ENCODE assay signal across 19 mouse cellular contexts in genomic region chr4:82359110-82359509, GRCm38 (mm10).
DNase-seq lines count a peak whose midpoint lies in the region; ATAC-seq and TF ChIP-seq lines count a peak whose summit lies in the region.
"Had no signal": no experiment of that assay in that cellular context is flagged by ENCODE, and none has a peak within 500 bp of the region (broad histone marks: within the 10 kb centered on the region; RNA-seq: fewer than 3 reads in every experiment).

No protein-coding gene starts in this region.

- H3K4me2 ChIP-seq in kidney, postnatal 0 days (ENCODE audit: low read length), result no peak overlapping the region
- H3K4me2 ChIP-seq in midbrain, embryonic 11.5 days, result no peak overlapping the region
- H3K4me2 ChIP-seq in midbrain, embryonic 16.5 days (ENCODE audit: low read length), result no peak overlapping the region
- no peak overlapping the region for H3K4me2 ChIP-seq in stomach, postnatal 0 days (replicated peaks; ENCODE audit: low read depth)
- H3K4me2 ChIP-seq: embryonic facial prominence, embryonic 15.5 days; limb, embryonic 12.5 days; liver, embryonic 15.5 days had no signal

- H3K27me3 ChIP-seq in kidney, postnatal 0 days (ENCODE audit: insufficient read depth, low read length), result no peaks in the 10 kb centered on the region
- no peaks in the 10 kb centered on the region for H3K27me3 ChIP-seq in midbrain, embryonic 11.5 days (ENCODE audit: control insufficient read depth, insufficient read depth, low read length)
- H3K27me3 ChIP-seq in midbrain, embryonic 16.5 days (ENCODE audit: control insufficient read depth, insufficient read depth, low read depth, low read length), result no peaks in the 10 kb centered on the region
- H3K27me3 ChIP-seq in stomach, postnatal 0 days (ENCODE audit: control insufficient read depth, insufficient read depth, low read length), result no peaks in the 10 kb centered on the region
- H3K27me3 ChIP-seq: embryonic facial prominence, embryonic 15.5 days; limb, embryonic 12.5 days; liver, embryonic 15.5 days had no signal

- ATAC-seq in kidney, postnatal 0 days (replicated peaks; ENCODE audit: low FRiP score, low read depth), result no peak
- no peak for ATAC-seq in midbrain, embryonic 11.5 days (ENCODE audit: low FRiP score)
- no peak for ATAC-seq in midbrain, embryonic 16.5 days
- no peak for ATAC-seq in stomach, postnatal 0 days (ENCODE audit: low FRiP score, low TSS enrichment)
- ATAC-seq: forebrain, postnatal 0 days had no signal

- H3K9ac ChIP-seq in kidney, postnatal 0 days (ENCODE audit: low read depth, low read length), result no peak overlapping the region
- no peak overlapping the region for H3K9ac ChIP-seq in midbrain, embryonic 11.5 days (ENCODE audit: low read length)
- no peak overlapping the region for H3K9ac ChIP-seq in midbrain, embryonic 16.5 days (ENCODE audit: low read depth, low read length)
- no peak overlapping the region for H3K9ac ChIP-seq in stomach, postnatal 0 days (ENCODE audit: low read length)
- H3K9ac ChIP-seq: embryonic facial prominence, embryonic 15.5 days; forebrain, postnatal 0 days; limb, embryonic 12.5 days; liver, embryonic 15.5 days had no signal

- intact Hi-C loops in heart, postnatal 36 days (cut with DNase I), result loop anchor here (2.0 to 5.0 kb wide), 2 partner anchors 57 to 78 kb away; no protein-coding TSS in a partner anchor

- DNase-seq in heart, adult 11 months, result peak; percentile 95
- no peak for DNase-seq in heart, postnatal 36 days
- DNase-seq in kidney, postnatal 0 days (ENCODE audit: low spot score), result peak; percentile 33
- no peak for DNase-seq in kidney, adult 11 months
- DNase-seq in midbrain, embryonic 11.5 days (ENCODE audit: low spot score, missing footprints), result peak; percentile 31
- no peak for DNase-seq in stomach, postnatal 0 days (ENCODE audit: low spot score)
- no peak for DNase-seq in retina, postnatal 1 day
- DNase-seq: adrenal gland, postnatal 14 days; cerebellum, adult 11 months; cerebellum, postnatal 10 days; forebrain, postnatal 0 days; kidney, adult 2 months; kidney, postnatal 14 days had no signal

- WGBS in kidney, postnatal 0 days, result 73% methylated on average over 3 of the region's 3 CpGs
- WGBS in midbrain, embryonic 11.5 days, result 85% methylated on average over 3 of the region's 3 CpGs
- 95% methylated on average over 3 of the region's 3 CpGs for WGBS in midbrain, embryonic 16.5 days
- 80% methylated on average over 3 of the region's 3 CpGs for WGBS in stomach, postnatal 0 days

- H3K4me3 ChIP-seq in kidney, postnatal 0 days (replicated peaks; ENCODE audit: low read depth, low read length), result no peak overlapping the region
- no peak overlapping the region for H3K4me3 ChIP-seq in midbrain, embryonic 11.5 days (ENCODE audit: low read depth, low read length)
- no peak overlapping the region for H3K4me3 ChIP-seq in midbrain, embryonic 16.5 days (ENCODE audit: low read depth, low read length)
- no peak overlapping the region for H3K4me3 ChIP-seq in stomach, postnatal 0 days (ENCODE audit: low read depth, low read length)
- H3K4me3 ChIP-seq: embryonic facial prominence, embryonic 15.5 days; forebrain, embryonic 10.5 days; limb, embryonic 12.5 days; liver, embryonic 15.5 days had no signal

- TF ChIP-seq EP300 in stomach, postnatal 0 days (optimal IDR thresholded peaks at IDR 0.05), result peak; percentile 40

- H3K9me3 ChIP-seq in kidney, postnatal 0 days (replicated peaks; ENCODE audit: low read length), result no peaks in the 10 kb centered on the region
- no peaks in the 10 kb centered on the region for H3K9me3 ChIP-seq in midbrain, embryonic 11.5 days (ENCODE audit: control insufficient read depth, low read length)
- no peaks in the 10 kb centered on the region for H3K9me3 ChIP-seq in midbrain, embryonic 16.5 days (replicated peaks; ENCODE audit: control insufficient read depth, low read length, poor library complexity, severe bottlenecking)
- H3K9me3 ChIP-seq in stomach, postnatal 0 days (ENCODE audit: control insufficient read depth, low read length), result no peaks in the 10 kb centered on the region
- H3K9me3 ChIP-seq: embryonic facial prominence, embryonic 15.5 days; forebrain, embryonic 10.5 days; limb, embryonic 12.5 days; liver, embryonic 15.5 days had no signal

- H3K27ac ChIP-seq in kidney, postnatal 0 days, result no peak overlapping the region
- no peak overlapping the region for H3K27ac ChIP-seq in midbrain, embryonic 11.5 days (ENCODE audit: low read depth, low read length)
- no peak overlapping the region for H3K27ac ChIP-seq in midbrain, embryonic 16.5 days (ENCODE audit: low read length)
- H3K27ac ChIP-seq in stomach, postnatal 0 days (replicated peaks), result no peak overlapping the region
- H3K27ac ChIP-seq: embryonic facial prominence, embryonic 15.5 days; forebrain, embryonic 10.5 days; limb, embryonic 12.5 days; liver, embryonic 15.5 days had no signal

- 0 out of 2 replicates have a peak, but pooled peaks cover 9% of the 10 kb centered on the region for H3K4me1 ChIP-seq in kidney, postnatal 0 days (replicated peaks; ENCODE audit: insufficient read depth, low read length)
- H3K4me1 ChIP-seq in midbrain, embryonic 11.5 days (ENCODE audit: control insufficient read depth, insufficient read depth, low read length), result 0 out of 2 replicates have a peak, but pooled peaks cover 4% of the 10 kb centered on the region
- H3K4me1 ChIP-seq in midbrain, embryonic 16.5 days (ENCODE audit: control insufficient read depth, insufficient read depth, low read length), result peaks cover 4% of the 10 kb centered on the region
- no peaks in the 10 kb centered on the region for H3K4me1 ChIP-seq in stomach, postnatal 0 days (replicated peaks; ENCODE audit: control insufficient read depth, insufficient read depth)
- H3K4me1 ChIP-seq: liver, embryonic 15.5 days had no signal

- TF ChIP-seq CTCF in kidney, postnatal 0 days (IDR thresholded peaks at IDR 0.05; ENCODE audit: low read depth), result no peak
- TF ChIP-seq CTCF in stomach, postnatal 0 days (IDR thresholded peaks at IDR 0.05; ENCODE audit: low read depth), result no peak

- no peaks in the 10 kb centered on the region for H3K36me3 ChIP-seq in kidney, postnatal 0 days (ENCODE audit: insufficient read depth, low read length)
- no peaks in the 10 kb centered on the region for H3K36me3 ChIP-seq in midbrain, embryonic 11.5 days (ENCODE audit: control insufficient read depth, insufficient read depth, low read length)
- H3K36me3 ChIP-seq in midbrain, embryonic 16.5 days (ENCODE audit: control insufficient read depth, insufficient read depth, low read length), result no peaks in the 10 kb centered on the region
- H3K36me3 ChIP-seq in stomach, postnatal 0 days (ENCODE audit: control insufficient read depth, insufficient read depth, low read length), result no peaks in the 10 kb centered on the region
- H3K36me3 ChIP-seq: G1E; liver, embryonic 15.5 days had no signal

Comparison
In these comparisons a context has a peak if more than half of its experiments do, and no peak if none do; other contexts are left out.
1. DNase-seq: peak in heart, adult 11 months (single experiment), kidney, postnatal 0 days (single experiment) and midbrain, embryonic 11.5 days (single experiment); none in heart, postnatal 36 days (0 of 2), kidney, adult 11 months (single experiment), stomach, postnatal 0 days (single experiment) and retina, postnatal 1 day (single experiment).